Mouse (Mus musculus) brown adipose tissue, adult 24 weeks (tissue): Measurements from ENCODE around the gene Irx6. TPM values are rescaled to one million over a fixed set of nuclear protein-coding genes. Genes with fewer than 3 reads are reported as not detected.

Source experiments
- H3K27ac ChIP-seq: fragments of 200-500 bp; replicated peaks from 2 replicates; pipeline ENCODE4 v1.5.1; 2012; ENCODE audit warnings: low read depth, mild to moderate bottlenecking, low read length
- H3K4me1 ChIP-seq: fragments of 200-500 bp; 2 replicates; pipeline ENCODE4 v1.6.1; 2012; ENCODE audit warnings: low read length, mixed read lengths; ENCODE audit not compliant: control insufficient read depth, insufficient read depth, insufficient read length
- H3K4me3 ChIP-seq: fragments of 200-500 bp; 2 replicates; pipeline ENCODE4 v1.5.1; 2012; ENCODE audit warnings: low read depth, mild to moderate bottlenecking, low read length, moderate library complexity; ENCODE audit not compliant: insufficient read depth
- polyA plus RNA-seq: library from polyadenylated mRNA; stranded (reverse); fragments of >200 nt; gene quantifications from 2 replicates; pipeline ENCODE4 v1.2.4, GENCODE M21; 2012; ENCODE audit not compliant: missing spikeins, insufficient read depth, insufficient read length

Irx6 gene
- polyA plus RNA-seq, result not detected in 2 replicates

DNA sequence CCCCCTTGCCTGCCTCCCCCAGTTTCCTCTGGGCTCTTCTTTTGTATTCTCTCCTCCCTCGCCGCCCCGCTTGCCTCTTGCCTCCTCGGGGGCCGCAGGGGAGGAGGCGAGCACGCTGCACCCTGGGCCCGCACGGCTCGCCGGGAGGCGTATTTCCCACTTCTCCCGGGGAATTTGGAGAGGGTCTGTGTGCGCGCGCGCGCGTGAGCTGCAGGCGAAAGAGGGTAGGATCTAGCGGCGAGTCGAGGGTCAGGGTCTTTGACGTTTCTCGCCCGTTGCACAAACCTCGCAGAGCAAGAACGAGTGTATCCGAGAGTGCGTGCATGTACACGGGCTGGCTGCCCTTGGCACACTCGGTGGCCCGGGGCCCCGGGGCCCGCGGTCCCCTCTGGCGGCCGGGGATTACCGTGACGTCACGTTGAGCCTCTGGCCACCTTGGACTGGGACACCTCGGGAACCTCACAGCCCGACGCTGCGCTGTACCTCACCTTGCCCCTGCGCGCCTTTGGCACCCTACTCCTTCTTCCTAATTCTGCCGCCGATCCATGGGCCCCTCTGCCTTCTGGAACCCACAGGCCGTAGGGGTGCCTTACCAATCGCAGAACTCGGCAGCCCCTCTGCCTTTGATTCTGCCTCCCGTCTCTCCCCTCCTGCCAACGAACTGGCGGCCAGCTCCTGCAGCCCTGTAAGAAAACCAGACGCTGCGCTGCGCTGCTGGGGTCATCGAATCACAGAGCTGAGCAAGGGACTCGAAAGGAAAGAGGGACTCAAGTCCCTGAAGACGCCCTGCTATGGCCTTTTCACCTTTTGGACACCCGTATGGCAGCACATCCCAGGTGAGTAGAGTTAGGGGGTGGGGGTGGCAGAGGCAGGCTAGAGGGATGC lies at the start of gene Irx6:
Gene Irx6, plus strand, starts transcription at position 45 of the 885 bp plus-strand sequence.
- H3K27ac ChIP-seq, result no peak within 1 kb of the TSS
- peak within 1 kb of the TSS; percentile 16 for H3K4me3 ChIP-seq
- no peaks in the 10 kb centered on the region for H3K4me1 ChIP-seq

DNA sequence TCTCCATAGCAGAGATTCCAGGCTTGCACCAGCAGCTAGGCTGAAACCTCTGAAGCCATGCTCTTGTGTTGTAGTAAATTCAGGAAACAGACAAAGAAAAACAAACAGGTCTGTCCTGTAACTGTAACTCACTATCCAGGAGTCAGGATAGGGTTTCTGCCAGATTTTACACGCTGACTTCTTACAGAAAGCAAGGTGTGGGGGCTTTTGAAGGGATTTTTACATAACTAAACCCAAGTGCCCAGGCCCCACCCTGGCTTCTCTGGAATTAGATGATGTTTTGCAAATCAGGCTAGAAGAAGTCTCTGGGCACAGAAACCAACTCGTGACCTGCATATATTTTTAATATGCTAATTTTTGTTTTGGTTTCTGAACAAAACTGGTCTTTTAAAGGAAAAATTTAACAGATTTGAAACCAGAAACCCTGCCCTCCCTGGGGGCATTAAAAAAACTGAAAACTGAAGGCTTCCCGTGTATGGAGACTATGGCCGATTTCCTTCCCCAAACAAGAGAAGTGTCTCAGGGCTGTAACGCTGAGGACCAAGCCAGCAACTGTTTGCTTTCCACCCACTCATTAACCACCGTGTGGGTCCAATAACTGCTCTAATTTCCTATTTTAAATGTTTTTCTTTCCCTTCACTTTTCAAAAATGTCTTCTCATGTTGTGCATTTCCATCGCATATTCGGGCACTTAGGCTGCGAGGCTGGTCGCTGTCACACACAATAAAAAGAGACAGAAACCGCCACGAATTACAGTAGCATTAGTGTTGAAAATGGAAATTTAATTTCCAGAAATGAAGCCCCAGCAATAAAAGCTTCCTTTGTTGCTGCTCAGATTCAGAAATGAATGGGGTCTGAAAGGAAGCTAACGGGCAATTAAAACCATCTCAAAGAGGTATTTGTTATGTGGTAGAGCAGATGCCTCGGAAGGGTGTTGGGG lies 45.1 kb upstream of the Irx6 start:
- H3K27ac ChIP-seq, result no peak overlapping the region
- no peak overlapping the region for H3K4me3 ChIP-seq
- H3K4me1 ChIP-seq, result no peaks in the 10 kb centered on the region

GRCm38 (mm10) chr8:92633199-92633598 lies 40.9 kb upstream of the Irx6 start:
- H3K4me1 ChIP-seq, result no peaks in the 10 kb centered on the region
- no peak overlapping the region for H3K4me3 ChIP-seq
- no peak overlapping the region for H3K27ac ChIP-seq

DNA sequence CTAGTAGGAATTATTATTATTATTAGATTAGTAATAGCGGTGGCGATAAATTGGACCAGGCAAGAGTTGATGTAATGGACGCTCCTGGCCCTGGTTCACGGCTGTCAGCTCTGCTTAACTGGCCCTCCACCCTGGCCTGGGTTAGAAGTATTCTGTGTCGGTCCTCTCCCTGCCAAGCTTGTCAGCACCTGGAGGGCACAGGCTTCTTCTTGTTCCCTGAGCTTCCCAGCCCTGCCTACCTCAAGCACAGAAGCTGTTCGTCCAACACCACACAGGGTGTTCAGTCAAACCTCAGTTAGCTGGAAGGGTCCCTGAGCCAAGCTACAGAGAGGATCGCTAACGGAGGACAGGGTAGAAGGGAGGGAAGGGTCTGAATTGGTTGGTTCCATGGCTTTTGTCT lies 33.3 kb upstream of the Irx6 start:
- no peaks in the 10 kb centered on the region for H3K4me1 ChIP-seq
- no peak overlapping the region for H3K4me3 ChIP-seq
- no peak overlapping the region for H3K27ac ChIP-seq

DNA sequence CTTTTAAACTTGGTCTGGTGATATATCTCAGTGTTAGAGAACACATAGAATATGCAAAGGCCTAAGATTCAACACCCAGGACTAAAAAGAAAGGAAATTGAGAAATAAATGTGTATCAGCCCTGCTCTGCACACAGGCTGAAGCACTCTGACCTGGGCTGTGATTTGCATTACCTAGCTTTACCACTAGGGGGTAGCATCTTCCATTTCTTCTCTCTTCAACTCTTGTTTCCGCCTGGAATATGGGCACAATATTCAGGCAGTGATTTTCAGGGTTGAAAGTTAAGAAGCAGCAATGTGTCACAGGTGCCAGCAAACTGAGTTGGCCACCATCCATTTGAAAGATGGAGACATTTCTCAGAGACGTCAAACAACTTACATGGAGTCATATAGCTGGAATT lies 27.5 kb upstream of the Irx6 start:
- Histone ChIP-seq H3K27ac (no peak overlapping the region), H3K4me1 (no peaks in the 10 kb centered on the region), H3K4me3 (no peak overlapping the region)

- no peak overlapping the region for H3K27ac ChIP-seq
- no peaks in the 10 kb centered on the region for H3K4me1 ChIP-seq
- H3K4me3 ChIP-seq, result no peak overlapping the region
These were observed 9.9 kb upstream of the Irx6 start for GRCm38 (mm10) chr8:92664207-92664606.

DNA sequence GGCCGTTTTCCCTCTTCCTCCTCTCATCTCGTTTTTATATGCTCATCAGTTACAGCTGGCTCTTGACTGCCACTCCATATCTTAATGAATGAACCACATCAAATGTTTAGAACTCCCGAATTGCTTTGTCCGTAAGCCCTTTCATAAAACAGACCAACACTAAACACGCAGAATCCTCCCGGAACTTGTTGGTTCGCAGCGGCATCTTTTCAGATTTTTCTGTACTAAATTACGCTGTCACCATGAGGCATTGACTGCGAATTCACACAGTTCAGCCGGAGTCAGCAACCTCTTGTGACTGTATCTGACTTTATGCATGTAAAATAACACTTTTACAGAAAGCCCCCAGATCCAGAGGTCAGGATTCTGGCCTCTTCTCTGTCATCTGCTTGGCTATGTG lies 3.9 kb upstream of the Irx6 start:
- no peak overlapping the region for H3K4me3 ChIP-seq
- no peaks in the 10 kb centered on the region for H3K4me1 ChIP-seq

DNA sequence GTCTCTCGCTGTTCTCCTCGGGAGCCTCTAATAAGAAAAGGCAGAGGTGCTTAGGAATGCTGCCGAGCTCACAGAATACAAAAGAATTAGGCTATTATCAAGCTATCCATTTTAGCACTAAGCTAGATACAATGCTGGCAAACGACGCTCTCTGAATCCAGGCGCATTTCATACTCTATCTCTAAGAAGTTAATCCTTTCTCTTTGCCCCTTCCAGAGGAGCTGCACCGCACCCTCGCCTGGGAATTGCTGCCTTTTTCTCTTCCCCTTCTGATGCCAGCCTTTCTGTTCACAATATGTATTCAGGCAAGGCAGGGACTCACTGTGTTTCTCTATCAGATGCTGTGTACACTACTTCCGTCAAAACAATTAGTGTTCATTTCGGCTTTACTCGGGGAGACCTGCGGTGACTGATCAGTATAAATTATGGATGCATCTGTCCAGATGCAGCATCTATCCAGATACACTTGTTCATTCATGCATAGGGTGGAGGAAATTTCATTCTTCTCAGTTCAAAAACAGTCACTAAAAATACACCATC lies 3.4 kb upstream of the Irx6 start:
- Histone ChIP-seq H3K4me3 (no peak overlapping the region), H3K4me1 (no peaks in the 10 kb centered on the region), H3K27ac (no peak overlapping the region)

More for the DNA sequence above, 3.9 kb upstream of the Irx6 start:
- no peak overlapping the region for H3K27ac ChIP-seq

GRCm38 (mm10) chr8:92671892-92672291 lies 2.2 kb upstream of the Irx6 start:
- Histone ChIP-seq H3K4me1 (no peaks in the 10 kb centered on the region), H3K4me3 (no peak overlapping the region), H3K27ac (no peak overlapping the region)

DNA sequence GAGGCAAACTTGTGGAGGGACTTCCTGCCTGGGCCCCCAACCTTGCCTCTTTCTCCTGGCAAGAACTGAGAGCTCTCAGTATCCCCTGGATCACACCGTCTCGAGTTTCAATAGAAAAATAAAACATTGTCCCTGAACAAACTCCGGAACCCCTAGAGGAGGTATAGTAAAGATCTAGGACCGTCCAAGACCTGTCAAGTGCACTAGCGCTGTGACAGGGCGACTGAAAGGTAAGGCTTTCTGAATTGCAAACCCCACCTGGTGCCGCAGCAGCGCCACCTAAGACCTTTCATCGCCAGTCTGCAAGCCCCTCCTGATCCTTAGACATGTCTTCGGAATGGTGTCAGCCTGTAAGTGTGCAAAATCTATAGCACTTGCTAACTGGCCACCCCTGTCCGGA lies 987 bp upstream of the Irx6 start:
- H3K4me1 ChIP-seq, result no peaks in the 10 kb centered on the region
- no peak overlapping the region for H3K27ac ChIP-seq
- peak overlapping the region; percentile 4; the same call in 1 of the 2 replicates for H3K4me3 ChIP-seq

DNA sequence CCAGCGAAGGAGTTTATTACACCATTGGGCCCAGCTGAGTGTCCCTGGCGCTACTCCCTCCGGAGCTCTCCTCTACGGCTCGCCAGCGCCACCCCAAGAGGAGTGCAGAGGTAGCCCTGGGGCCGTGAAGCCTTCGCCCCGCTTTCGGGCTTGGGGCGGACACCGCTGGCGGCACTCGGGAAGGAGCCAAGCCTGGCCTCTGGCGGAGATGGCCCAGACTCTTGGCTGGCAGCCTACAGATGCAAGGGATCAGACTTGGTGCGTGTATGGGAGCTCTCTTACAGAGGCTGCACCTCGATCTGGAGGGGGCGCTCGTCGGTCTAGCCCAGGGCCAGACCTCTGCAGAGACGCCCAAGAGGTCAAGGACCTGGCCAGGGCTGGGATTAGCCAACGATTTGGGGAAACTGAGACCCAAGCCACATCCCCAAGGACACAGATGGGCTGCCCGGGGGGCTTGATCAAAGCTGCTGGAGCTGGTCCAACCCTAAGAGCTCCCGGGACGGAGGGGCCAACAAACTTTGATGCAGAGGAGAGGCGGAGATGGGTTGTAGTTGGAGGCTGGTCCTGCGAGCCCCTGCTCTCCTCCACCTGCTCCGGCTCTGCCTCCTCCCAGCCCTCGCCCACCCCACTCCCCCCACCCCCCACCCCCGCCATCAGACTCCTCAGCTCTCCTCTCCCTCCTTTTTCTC lies 389 bp upstream of the Irx6 start:
- Histone ChIP-seq H3K4me1 (no peaks in the 10 kb centered on the region), H3K27ac (no peak overlapping the region), H3K4me3 (peak overlapping the region; percentile 16)

- Histone ChIP-seq H3K27ac (no peak overlapping the region), H3K4me1 (no peaks in the 10 kb centered on the region), H3K4me3 (no peak overlapping the region)
These were observed 4.3 kb downstream of the Irx6 start for GRCm38 (mm10) chr8:92678407-92678806.

DNA sequence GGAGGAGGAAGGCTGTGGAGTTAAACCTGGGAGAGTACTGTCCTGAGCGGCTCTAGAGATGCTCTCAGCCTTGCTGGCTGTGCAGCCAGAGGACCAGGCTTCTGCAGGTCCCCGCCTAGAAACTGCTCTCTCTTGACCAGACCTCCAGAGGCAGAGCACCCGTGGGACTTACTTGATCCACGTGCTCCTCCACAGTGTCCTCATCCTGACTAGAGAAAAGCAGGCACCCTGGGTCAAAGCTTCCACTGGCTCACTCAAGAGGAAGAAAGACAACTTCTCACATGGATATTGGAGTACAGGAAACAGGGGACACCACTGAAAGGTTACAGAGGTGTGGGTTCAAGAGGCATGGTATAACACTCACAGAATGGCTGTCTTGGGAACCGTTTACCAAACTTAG lies 23.3 kb downstream of the Irx6 start:
- H3K4me3 ChIP-seq, result no peak overlapping the region
- H3K4me1 ChIP-seq, result no peaks in the 10 kb centered on the region; the same call in 1 of the 2 replicates
- no peak overlapping the region for H3K27ac ChIP-seq

DNA sequence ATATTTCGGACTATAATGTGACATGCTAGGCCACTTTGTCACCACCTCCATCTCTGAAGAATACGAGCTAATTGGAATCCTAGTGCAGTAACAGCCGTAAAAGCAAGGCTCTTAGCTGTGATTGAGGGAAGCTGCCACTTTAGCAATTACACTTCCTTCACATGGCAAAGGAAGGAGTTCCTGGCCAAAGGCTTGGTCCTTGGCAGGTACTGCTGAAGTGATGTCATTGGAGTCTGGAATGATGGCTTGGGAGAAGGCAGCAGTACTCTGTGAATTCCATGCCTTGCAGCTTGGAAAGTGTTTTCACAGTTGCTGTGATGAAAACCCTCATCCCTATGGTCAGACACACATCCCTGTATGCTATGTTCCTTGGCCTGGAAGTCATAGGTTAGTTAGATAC lies 24.3 kb downstream of the Irx6 start:
- H3K4me1 ChIP-seq, result peaks cover under 1% of the 10 kb centered on the region
- H3K27ac ChIP-seq, result no peak overlapping the region
- no peak overlapping the region for H3K4me3 ChIP-seq
